Mouse (Mus musculus): ENCODE results near the gene Mrpl14. TPM values are rescaled to one million over a fixed set of nuclear protein-coding genes. Genes with fewer than 3 reads are reported as not detected.

Gene Mrpl14
- total and polyA plus RNA-seq, 3 experiments, result 17.3 to 237 (median 36.2) TPM

DNA sequence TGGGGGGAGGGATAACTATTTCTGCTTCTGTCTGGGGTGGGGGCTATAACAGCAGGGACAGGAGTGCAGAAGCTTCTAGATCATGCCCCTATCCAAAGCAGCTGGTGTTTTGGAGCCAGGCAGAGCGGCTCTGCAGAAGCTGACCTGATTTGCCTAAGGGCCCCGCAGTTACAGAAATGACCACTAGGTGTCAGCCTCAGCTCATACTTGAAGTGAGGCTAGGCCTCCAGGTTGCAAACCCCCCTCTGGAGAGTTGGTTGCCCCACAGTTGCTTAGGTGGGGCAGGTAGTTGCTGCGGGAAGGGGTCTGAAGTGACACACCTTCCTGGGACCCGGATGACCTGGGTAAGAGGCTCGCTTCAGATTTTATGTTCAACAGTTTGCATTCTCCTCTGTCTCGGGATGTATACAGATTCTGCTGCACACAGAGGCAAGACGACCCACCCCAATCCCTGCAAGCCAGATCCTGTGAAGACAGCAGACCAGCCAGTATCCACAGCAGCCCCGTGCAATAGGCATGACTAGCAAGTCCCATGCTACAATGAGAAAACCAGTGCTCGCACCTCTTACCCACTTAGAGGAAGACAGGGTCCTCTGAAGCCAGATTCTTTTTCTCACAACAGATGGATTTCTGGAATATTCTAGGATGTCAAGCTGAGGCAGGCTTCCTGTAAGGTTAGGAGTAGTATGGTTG lies 45.2 kb downstream of the Mrpl14 start:
- DNase-seq (ENCODE audit: low spot score), result peak; percentile 54
- Histone ChIP-seq H3K9me3 (replicated peaks) (no peaks in the 10 kb centered on the region), H3K4me1 (ENCODE audit: insufficient read depth, low read depth, low read length) (peaks cover 99% of the 10 kb centered on the region), H3K4me3 (ENCODE audit: low read depth, low read length) (no peak overlapping the region), H3K27me3 (ENCODE audit: insufficient read depth, low read length) (no peaks in the 10 kb centered on the region; the same call in 1 of the 2 replicates), H3K36me3 (replicated peaks) (peaks cover 8% of the 10 kb centered on the region)
- no peak for ATAC-seq (ENCODE audit: extremely low read depth, insufficient number of reproducible peaks, low FRiP score, poor library complexity, severe bottlenecking)
- TF ChIP-seq CTCF (IDR thresholded peaks at IDR 0.05; ENCODE audit: low read depth, low read length), result peak; percentile 92
- no peak for TF ChIP-seq GATA1 (IDR thresholded peaks at IDR 0.05; ENCODE audit: borderline replicate concordance, low read length)

GRCm38 (mm10) chr17:45733038-45733734 lies 47.1 kb downstream of the Mrpl14 start:
- no peak for DNase-seq (ENCODE audit: low spot score)
- H3K9me3 ChIP-seq (replicated peaks), result no peaks in the 10 kb centered on the region
- H3K27me3 ChIP-seq (ENCODE audit: insufficient read depth, low read length), result no peaks in the 10 kb centered on the region; the same call in 1 of the 2 replicates
- H3K4me1 ChIP-seq (ENCODE audit: insufficient read depth, low read depth, low read length), result peaks cover 95% of the 10 kb centered on the region
- no peak for ATAC-seq (ENCODE audit: extremely low read depth, insufficient number of reproducible peaks, low FRiP score, poor library complexity, severe bottlenecking)
- TF ChIP-seq CTCF (IDR thresholded peaks at IDR 0.05; ENCODE audit: low read depth, low read length) (no peak), POLR2AphosphoS5 (IDR thresholded peaks at IDR 0.05; ENCODE audit: insufficient replicate concordance, low read depth, low read length) (no peak), GATA2 (IDR thresholded peaks at IDR 0.05; ENCODE audit: borderline replicate concordance, low read depth, low read length) (no peak), TAL1 (conservative IDR thresholded peaks at IDR 0.05; ENCODE audit: low read depth, low read length) (no peak), GATA1 (IDR thresholded peaks at IDR 0.05; ENCODE audit: borderline replicate concordance, low read length) (no peak)
- H3K36me3 ChIP-seq (replicated peaks), result peaks cover 9% of the 10 kb centered on the region
- peak overlapping the region; percentile 74 for H3K4me3 ChIP-seq (ENCODE audit: low read depth, low read length)

GRCm38 (mm10) chr17:45733735-45734301 lies 47.7 kb downstream of the Mrpl14 start, which contains the start of gene 1600014C23Rik:
Gene 1600014C23Rik (minus strand): TSS chr17:45733844.
- ATAC-seq (ENCODE audit: extremely low read depth, insufficient number of reproducible peaks, low FRiP score, poor library complexity, severe bottlenecking), result no peak
- Histone ChIP-seq H3K36me3 (replicated peaks) (peaks cover 4% of the 10 kb centered on the region), H3K27me3 (ENCODE audit: insufficient read depth, low read length) (no peaks in the 10 kb centered on the region; the same call in 1 of the 2 replicates), H3K4me3 (ENCODE audit: low read depth, low read length) (peak within 1 kb of the TSS; percentile 74), H3K9me3 (replicated peaks) (no peaks in the 10 kb centered on the region), H3K4me1 (ENCODE audit: insufficient read depth, low read depth, low read length) (peaks cover 89% of the 10 kb centered on the region)
- TF ChIP-seq TAL1 (conservative IDR thresholded peaks at IDR 0.05; ENCODE audit: low read depth, low read length) (no peak), GATA1 (IDR thresholded peaks at IDR 0.05; ENCODE audit: borderline replicate concordance, low read length) (no peak), POLR2AphosphoS5 (IDR thresholded peaks at IDR 0.05; ENCODE audit: insufficient replicate concordance, low read depth, low read length) (no peak), GATA2 (IDR thresholded peaks at IDR 0.05; ENCODE audit: borderline replicate concordance, low read depth, low read length) (no peak), CTCF (IDR thresholded peaks at IDR 0.05; ENCODE audit: low read depth, low read length) (no peak)
- DNase-seq (ENCODE audit: low spot score), result no peak

- Histone ChIP-seq H3K36me3 (replicated peaks) (peaks cover 8% of the 10 kb centered on the region), H3K27me3 (ENCODE audit: insufficient read depth, low read length) (no peaks in the 10 kb centered on the region; the same call in 1 of the 2 replicates), H3K4me3 (ENCODE audit: low read depth, low read length) (peak overlapping the region; percentile 74), H3K4me1 (ENCODE audit: insufficient read depth, low read depth, low read length) (peaks cover 88% of the 10 kb centered on the region), H3K9me3 (replicated peaks) (no peaks in the 10 kb centered on the region)
- no peak for TF ChIP-seq TAL1 (conservative IDR thresholded peaks at IDR 0.05; ENCODE audit: low read depth, low read length)
- TF ChIP-seq CTCF (IDR thresholded peaks at IDR 0.05; ENCODE audit: low read depth, low read length), result no peak
- no peak for TF ChIP-seq GATA2 (IDR thresholded peaks at IDR 0.05; ENCODE audit: borderline replicate concordance, low read depth, low read length)
- no peak for TF ChIP-seq GATA1 (IDR thresholded peaks at IDR 0.05; ENCODE audit: borderline replicate concordance, low read length)
- TF ChIP-seq POLR2AphosphoS5 (IDR thresholded peaks at IDR 0.05; ENCODE audit: insufficient replicate concordance, low read depth, low read length), result no peak
- ATAC-seq (ENCODE audit: extremely low read depth, insufficient number of reproducible peaks, low FRiP score, poor library complexity, severe bottlenecking) (no peak), DNase-seq (ENCODE audit: low spot score) (no peak)
Observed at GRCm38 (mm10) chr17:45734333-45734732, 48.2 kb downstream of the Mrpl14 start.

GRCm38 (mm10) chr17:45734881-45735280 lies 48.8 kb downstream of the Mrpl14 start:
- Histone ChIP-seq H3K4me1 (ENCODE audit: insufficient read depth, low read depth, low read length) (peaks cover 85% of the 10 kb centered on the region), H3K36me3 (replicated peaks) (peaks cover 12% of the 10 kb centered on the region), H3K27me3 (ENCODE audit: insufficient read depth, low read length) (no peaks in the 10 kb centered on the region; the same call in 1 of the 2 replicates), H3K9me3 (replicated peaks) (no peaks in the 10 kb centered on the region), H3K4me3 (ENCODE audit: low read depth, low read length) (peak overlapping the region; percentile 74)
- DNase-seq (ENCODE audit: low spot score) (peak; percentile 47), ATAC-seq (ENCODE audit: extremely low read depth, insufficient number of reproducible peaks, low FRiP score, poor library complexity, severe bottlenecking) (no peak)
- TF ChIP-seq CTCF (IDR thresholded peaks at IDR 0.05; ENCODE audit: low read depth, low read length) (no peak), POLR2AphosphoS5 (IDR thresholded peaks at IDR 0.05; ENCODE audit: insufficient replicate concordance, low read depth, low read length) (no peak), GATA1 (IDR thresholded peaks at IDR 0.05; ENCODE audit: borderline replicate concordance, low read length) (no peak)
